Mouse (Mus musculus) limb, embryonic 10.5 days (tissue): ENCODE data around the gene Rnls. TPM values are rescaled to one million over a fixed set of nuclear protein-coding genes. Genes with fewer than 3 reads are reported as not detected.

ENCODE experiments used
- microRNA-seq: library from miRNA; unstranded; fragments of <30 nt; microRNA quantifications from one replicate; pipeline ENCODE4, GENCODE M21; 2017
- polyA plus RNA-seq: library from polyadenylated mRNA; unstranded; fragments of >200 nt; fragmentation: Nextera tagmentation; extraction: Ambion mirVana; gene quantifications from 2 replicates; pipeline ENCODE4 v1.2.1, GENCODE M21; 2016

Rnls gene
- polyA plus RNA-seq, 1 experiment from 2014 or later = 4.9 TPM

Small RNAs within 50 kb of the gene (microRNA-seq; reads per million reads assigned to microRNA genes)
- not detected for gene Mir3970

Other genes with a start within 250 kb of the Rnls start
- gene Lipo4, start 125.5 kb upstream of the Rnls start, polyA plus RNA-seq = not detected in 2 replicates
- gene Gm8978, start 233.0 kb upstream of the Rnls start, polyA plus RNA-seq = not detected in 2 replicates